In genomic region chr11:7212126-7212798, GRCm38 (mm10) we compare ENCODE assay signal across 8 mouse cellular contexts. TPM values are rescaled to one million over a fixed set of nuclear protein-coding genes. Genes with fewer than 3 reads are reported as not detected.
DNase-seq lines count a peak whose midpoint lies in the region; ATAC-seq and TF ChIP-seq lines count a peak whose summit lies in the region.
"Had no signal": no experiment of that assay in that cellular context is flagged by ENCODE, and none has a peak within 500 bp of the region (broad histone marks: within the 10 kb centered on the region; RNA-seq: fewer than 3 reads in every experiment).

No protein-coding gene starts in this region.

- H3K4me2 ChIP-seq in forebrain, embryonic 14.5 days (ENCODE audit: low read length): peak overlapping the region; percentile 74
- H3K4me2 ChIP-seq in limb, embryonic 15.5 days: peak overlapping the region; percentile 94
- H3K4me2 ChIP-seq in stomach, embryonic 14.5 days (replicated peaks; ENCODE audit: low read depth, low read length): peak overlapping the region; percentile 85

- H3K9me3 ChIP-seq in forebrain, embryonic 14.5 days (replicated peaks; ENCODE audit: control insufficient read depth, low read length): no peaks in the 10 kb centered on the region
- no peaks in the 10 kb centered on the region for H3K9me3 ChIP-seq in limb, embryonic 15.5 days
- no peaks in the 10 kb centered on the region for H3K9me3 ChIP-seq in stomach, embryonic 14.5 days (ENCODE audit: control insufficient read depth, low read depth, low read length)

- DNase-seq in lung, adult 2 months: no peak
- DNase-seq in lung, postnatal 4 days: no peak
- no peak for DNase-seq in forebrain, embryonic 14.5 days (ENCODE audit: low spot score)
- DNase-seq in frontal cortex, postnatal 25 days (ENCODE audit: low spot score in 2 of 2): no peak
- DNase-seq: gastrocnemius, postnatal 36 days had no signal

- peaks cover 13% of the 10 kb centered on the region for H3K27me3 ChIP-seq in forebrain, embryonic 14.5 days (replicated peaks; ENCODE audit: control insufficient read depth, insufficient read depth, low read length)
- H3K27me3 ChIP-seq in limb, embryonic 15.5 days: peaks cover 35% of the 10 kb centered on the region
- H3K27me3 ChIP-seq in stomach, embryonic 14.5 days (ENCODE audit: control insufficient read depth, insufficient read depth, low read length): peaks cover 8% of the 10 kb centered on the region; the same call in 1 of the 2 replicates

- H3K27ac ChIP-seq in forebrain, embryonic 14.5 days (ENCODE audit: low read depth, low read length): no peak overlapping the region
- peak overlapping the region; percentile 84 for H3K27ac ChIP-seq in limb, embryonic 15.5 days
- no peak overlapping the region for H3K27ac ChIP-seq in stomach, embryonic 14.5 days (ENCODE audit: low read length)

- H3K9ac ChIP-seq in forebrain, embryonic 14.5 days (ENCODE audit: low read length): no peak overlapping the region; the same call in 1 of the 2 replicates
- peak overlapping the region; percentile 46; the same call in 1 of the 2 replicates for H3K9ac ChIP-seq in limb, embryonic 15.5 days
- no peak overlapping the region for H3K9ac ChIP-seq in stomach, embryonic 14.5 days (replicated peaks; ENCODE audit: low read depth, low read length)

- no peak for TF ChIP-seq POLR2A in lung, adult 2 months (IDR thresholded peaks at IDR 0.05; ENCODE audit: borderline replicate concordance, extremely low read depth, low read depth, low read length)

- H3K36me3 ChIP-seq in forebrain, embryonic 14.5 days (ENCODE audit: control insufficient read depth, insufficient read depth, low read length): no peaks in the 10 kb centered on the region
- H3K36me3 ChIP-seq in limb, embryonic 15.5 days: peaks cover 15% of the 10 kb centered on the region
- H3K36me3 ChIP-seq in stomach, embryonic 14.5 days (ENCODE audit: control insufficient read depth, insufficient read depth, low read length): peaks cover 6% of the 10 kb centered on the region; the same call in 1 of the 2 replicates

- H3K4me1 ChIP-seq in lung, adult 2 months (ENCODE audit: control insufficient read depth, insufficient read depth, low read length): peaks cover 2% of the 10 kb centered on the region; the same call in 1 of the 2 replicates
- no peaks in the 10 kb centered on the region for H3K4me1 ChIP-seq in forebrain, embryonic 14.5 days (ENCODE audit: control insufficient read depth, insufficient read depth, low read length)
- H3K4me1 ChIP-seq in limb, embryonic 15.5 days: peaks cover 42% of the 10 kb centered on the region
- peaks cover 10% of the 10 kb centered on the region; the same call in 1 of the 2 replicates for H3K4me1 ChIP-seq in stomach, embryonic 14.5 days (ENCODE audit: control insufficient read depth, insufficient read depth, low read length)

- ATAC-seq in forebrain, embryonic 14.5 days: no peak
- no peak for ATAC-seq in limb, embryonic 15.5 days (ENCODE audit: insufficient number of reproducible peaks, low FRiP score, low TSS enrichment, low read depth)
- ATAC-seq in stomach, embryonic 14.5 days (ENCODE audit: insufficient number of reproducible peaks, insufficient read depth, low FRiP score, low read depth): no peak
- no peak for ATAC-seq in megakaryocyte, adult 5-6 weeks (ENCODE audit: poor library complexity, severe bottlenecking)

- no peak for TF ChIP-seq CTCF in lung, adult 2 months (IDR thresholded peaks at IDR 0.05; ENCODE audit: insufficient read depth, low read length)

- WGBS in lung, adult 2 months: 29% methylated on average over 17 of the region's 17 CpGs
- WGBS in forebrain, embryonic 14.5 days: 22% methylated on average over 17 of the region's 17 CpGs
- 9% methylated on average over 17 of the region's 17 CpGs for WGBS in limb, embryonic 15.5 days
- WGBS in stomach, embryonic 14.5 days: 17% methylated on average over 17 of the region's 17 CpGs

- peak overlapping the region; percentile 16 for H3K4me3 ChIP-seq in lung, adult 2 months (replicated peaks; ENCODE audit: extremely low read depth, low read depth, low read length)
- H3K4me3 ChIP-seq in forebrain, embryonic 14.5 days (ENCODE audit: low read depth, low read length): peak overlapping the region; percentile 66
- H3K4me3 ChIP-seq in limb, embryonic 15.5 days: peak overlapping the region; percentile 67
- H3K4me3 ChIP-seq in stomach, embryonic 14.5 days (ENCODE audit: low read depth, low read length): peak overlapping the region; percentile 56

RNA-seq across cellular contexts. Expression of gene Igfbp3, which starts 1.5 kb away (rescaled TPM):
- polyA plus RNA-seq in lung, adult 2 months (2012; rRNA removed): 55.2 and 113 TPM in 2 replicates
- polyA plus RNA-seq in forebrain, embryonic 14.5 days (2014; fragmentation: Nextera tagmentation; extraction: Ambion mirVana): 29.7 and 35.5 TPM in 2 replicates
- 137 and 148 TPM in 2 replicates for polyA plus RNA-seq in limb, embryonic 15.5 days (2015; fragmentation: Nextera tagmentation; extraction: Ambion mirVana)
- 49.9 and 62.0 TPM in 2 replicates for polyA plus RNA-seq in stomach, embryonic 14.5 days (2014; fragmentation: Nextera tagmentation; extraction: Ambion mirVana)
- total RNA-seq in megakaryocyte, adult 5-6 weeks (2015): 0.09 TPM in 1 of 2 replicates, not detected in the other
- total RNA-seq in megakaryocyte, adult 5-6 weeks (2017): 0.07 and 0.24 TPM in 2 replicates

RNA-seq across cellular contexts. Expression of gene Igfbp1, which starts 14.7 kb away (rescaled TPM):
- 0.07 TPM in 1 of 2 replicates, not detected in the other for polyA plus RNA-seq in lung, adult 2 months (2012; rRNA removed)
- polyA plus RNA-seq in forebrain, embryonic 14.5 days (2014; fragmentation: Nextera tagmentation; extraction: Ambion mirVana): 0.14 and 0.19 TPM in 2 replicates
- polyA plus RNA-seq in limb, embryonic 15.5 days (2015; fragmentation: Nextera tagmentation; extraction: Ambion mirVana): 0.71 and 0.81 TPM in 2 replicates
- 1.5 and 1.7 TPM in 2 replicates for polyA plus RNA-seq in stomach, embryonic 14.5 days (2014; fragmentation: Nextera tagmentation; extraction: Ambion mirVana)
- not detected in 2 replicates for total RNA-seq in megakaryocyte, adult 5-6 weeks (2015)
- not detected in 2 replicates for total RNA-seq in megakaryocyte, adult 5-6 weeks (2017)
- total RNA-seq: gastrocnemius, postnatal 36 days had no signal

RNA-seq across cellular contexts. Expression of gene Gm11985, which starts 23.9 kb away (rescaled TPM):
- not detected in 2 replicates for polyA plus RNA-seq in lung, adult 2 months (2012; rRNA removed)
- not detected in 2 replicates for polyA plus RNA-seq in forebrain, embryonic 14.5 days (2014; fragmentation: Nextera tagmentation; extraction: Ambion mirVana)
- not detected in 2 replicates for polyA plus RNA-seq in limb, embryonic 15.5 days (2015; fragmentation: Nextera tagmentation; extraction: Ambion mirVana)
- polyA plus RNA-seq in stomach, embryonic 14.5 days (2014; fragmentation: Nextera tagmentation; extraction: Ambion mirVana): 0.25 TPM in 1 of 2 replicates, not detected in the other
- total RNA-seq in megakaryocyte, adult 5-6 weeks (2015): not detected in 2 replicates
- total RNA-seq in megakaryocyte, adult 5-6 weeks (2017): not detected in 2 replicates
- total RNA-seq: gastrocnemius, postnatal 36 days had no signal

Comparison
In these comparisons a context has a peak if more than half of its experiments do, and no peak if none do; other contexts are left out.
1. H3K4me3 ChIP-seq: peak in every context shown above with its lines; median percentile 67 in limb, embryonic 15.5 days; 66 in forebrain, embryonic 14.5 days; 56 in stomach, embryonic 14.5 days; 16 in lung, adult 2 months.